Mouse (Mus musculus) thymus, postnatal 4 days (tissue): Measurements from ENCODE around the gene Spaar.
A peak's percentile ranks its signal among the peaks of the same experiment; 100 is the strongest.

Experiments
- DNase-seq: peaks from one replicate; pipeline ENCODE4 v3.0.0; 2021

Spaar gene

GRCm38 (mm10) chr4:43729794-43730550 lies at the start of gene Spaar:
Spaar (plus strand) TSS chr4:43730034.
- DNase-seq: no peak

GRCm38 (mm10) chr4:43690021-43690420 lies 39.8 kb upstream of the Spaar start:
- DNase-seq: no peak

GRCm38 (mm10) chr4:43691026-43691425 lies 38.8 kb upstream of the Spaar start:
- no peak for DNase-seq

- DNase-seq: no peak
Observed at GRCm38 (mm10) chr4:43693806-43694241, 36.0 kb upstream of the Spaar start.

GRCm38 (mm10) chr4:43694439-43695248 lies 35.2 kb upstream of the Spaar start:
- DNase-seq: no peak

- DNase-seq: no peak
Observed at GRCm38 (mm10) chr4:43695249-43695671, 34.6 kb upstream of the Spaar start.

GRCm38 (mm10) chr4:43696561-43696960 lies 33.3 kb upstream of the Spaar start:
- DNase-seq: no peak

GRCm38 (mm10) chr4:43700707-43701106 lies 29.1 kb upstream of the Spaar start, which contains the start of gene Olfr70:
Olfr70 (minus strand) TSS chr4:43700807.
- no peak for DNase-seq

- peak; percentile 24 for DNase-seq
Observed at GRCm38 (mm10) chr4:43703439-43703838, 26.4 kb upstream of the Spaar start.

- no peak for DNase-seq
Observed at GRCm38 (mm10) chr4:43703851-43704250, 26.0 kb upstream of the Spaar start.

- DNase-seq: no peak
Observed at GRCm38 (mm10) chr4:43705991-43706390, 23.8 kb upstream of the Spaar start.

GRCm38 (mm10) chr4:43709869-43710268 lies 20.0 kb upstream of the Spaar start, which contains the start of gene Olfr71:
Olfr71 (minus strand) TSS chr4:43710255.
- no peak for DNase-seq

GRCm38 (mm10) chr4:43711821-43712220 lies 18.0 kb upstream of the Spaar start:
- peak; percentile 90 for DNase-seq

GRCm38 (mm10) chr4:43713652-43714219 lies 16.1 kb upstream of the Spaar start:
- DNase-seq: no peak

- DNase-seq: no peak
Observed at GRCm38 (mm10) chr4:43720491-43721228, 9.2 kb upstream of the Spaar start.

GRCm38 (mm10) chr4:43722191-43722590 lies 7.6 kb upstream of the Spaar start:
- no peak for DNase-seq

- peak; percentile 42 for DNase-seq
Observed at GRCm38 (mm10) chr4:43724764-43725163, 5.1 kb upstream of the Spaar start.

GRCm38 (mm10) chr4:43726228-43726993 lies 3.4 kb upstream of the Spaar start:
- no peak for DNase-seq

GRCm38 (mm10) chr4:43726995-43727394 lies 2.8 kb upstream of the Spaar start, which contains the start of gene Hrct1:
Hrct1 (plus strand) TSS chr4:43727188.
- no peak for DNase-seq

GRCm38 (mm10) chr4:43727718-43728575 lies 1.9 kb upstream of the Spaar start:
- DNase-seq: no peak

- DNase-seq: no peak
Observed at GRCm38 (mm10) chr4:43728576-43728954, 1.3 kb upstream of the Spaar start.
